Mouse (Mus musculus) heart, embryonic 13.5 days (tissue): ENCODE measurements at regions not wholly inside any gene's neighbourhood (a gene's known extent, or its start where the extent isn't known, plus 50 kb on each side); places are given as distances from the start of the nearest gene placed in this dataset.
A peak's percentile ranks its signal among the peaks of the same experiment; 100 is the strongest.
"Not testable (repeated sequence)": the region's sequence is repeated elsewhere in the genome, so short reads cannot be mapped to it uniquely, and the experiment has no call there.

Source experiments
- ATAC-seq: fragments of 200-750 bp; cut with Nextera tagmentation; 2 replicates; pipeline ENCODE4 v1.8.0; 2017; ENCODE audit warnings: moderate TSS enrichment; ENCODE audit not compliant: insufficient number of reproducible peaks, low FRiP score, low TSS enrichment; ENCODE audit errors: extremely low read depth
- H3K27ac ChIP-seq: fragments of 300-500 bp; sonication (generic); replicated peaks from 2 replicates; pipeline ENCODE4 v1.5.1; 2015; ENCODE audit warnings: moderate library complexity, mild to moderate bottlenecking, inconsistent platforms
- H3K27me3 ChIP-seq: fragments of 300-500 bp; sonication (generic); replicated peaks from 2 replicates; pipeline ENCODE4 v1.6.1; 2015; ENCODE audit warnings: mild to moderate bottlenecking, inconsistent platforms
- H3K36me3 ChIP-seq: fragments of 300-500 bp; sonication (generic); 2 replicates; pipeline ENCODE4 v1.6.1; 2015; ENCODE audit warnings: mild to moderate bottlenecking, inconsistent platforms
- H3K4me1 ChIP-seq: fragments of 300-500 bp; sonication (generic); 2 replicates; pipeline ENCODE4 v1.6.1; 2015; ENCODE audit warnings: inconsistent platforms
- H3K4me2 ChIP-seq: fragments of 300-500 bp; sonication (generic); 2 replicates; pipeline ENCODE4 v1.6.1; 2015; ENCODE audit warnings: inconsistent platforms, mild to moderate bottlenecking, moderate library complexity
- H3K4me3 ChIP-seq: fragments of 300-500 bp; sonication (generic); 2 replicates; pipeline ENCODE4 v1.5.1; 2015; ENCODE audit warnings: moderate library complexity, mild to moderate bottlenecking, inconsistent platforms
- H3K9ac ChIP-seq: fragments of 300-500 bp; sonication (generic); 2 replicates; pipeline ENCODE4 v1.6.1; 2015; ENCODE audit warnings: inconsistent platforms, mild to moderate bottlenecking, moderate library complexity
- H3K9me3 ChIP-seq: fragments of 300-500 bp; sonication (generic); 2 replicates; pipeline ENCODE4 v1.6.1; 2016; ENCODE audit warnings: inconsistent platforms
- WGBS: fragments of 180-500 bp; shearing (Covaris S2); methylation state at CpG from one replicate; pipeline ENCODE4 v1.1.7; 2015; ENCODE audit warnings: mixed read lengths; 5-methylcytosine and 5-hydroxymethylcytosine counted together

- H3K36me3 ChIP-seq, result peaks cover 32% of the 10 kb centered on the region
- H3K4me3 ChIP-seq, result peak overlapping the region; percentile 39
- no peaks in the 10 kb centered on the region for H3K27me3 ChIP-seq
- no peak for ATAC-seq
- 64% methylated on average over 7 of the region's 7 CpGs for WGBS
- peak overlapping the region; percentile 47 for H3K4me2 ChIP-seq
- H3K9me3 ChIP-seq, result no peaks in the 10 kb centered on the region
- H3K9ac ChIP-seq, result no peak overlapping the region
- no peaks in the 10 kb centered on the region for H3K4me1 ChIP-seq
- H3K27ac ChIP-seq, result no peak overlapping the region
Observed at GRCm38 (mm10) chrX:50576824-50577223, 148.5 kb upstream of the Olfr1324 start.

- 68% methylated on average over 14 of the region's 14 CpGs for WGBS
- Histone ChIP-seq H3K36me3 (peaks cover 37% of the 10 kb centered on the region), H3K4me2 (peak overlapping the region; percentile 36), H3K4me3 (peak overlapping the region; percentile 33)
- not testable (repeated sequence) for ATAC-seq, H3K27ac ChIP-seq, H3K27me3 ChIP-seq, H3K4me1 ChIP-seq, H3K9ac ChIP-seq, H3K9me3 ChIP-seq
Observed at GRCm38 (mm10) chrX:50572191-50573095, 144.1 kb upstream of the Olfr1324 start.

- Histone ChIP-seq H3K4me3 (no peak overlapping the region), H3K27ac (no peak overlapping the region), H3K4me1 (no peaks in the 10 kb centered on the region), H3K9ac (no peak overlapping the region), H3K36me3 (peaks cover 52% of the 10 kb centered on the region), H3K27me3 (no peaks in the 10 kb centered on the region), H3K4me2 (0 out of 2 replicates have a peak overlapping the region, but pooled peaks have one; percentile 2), H3K9me3 (no peaks in the 10 kb centered on the region)
- 64% methylated on average over 6 of the region's 6 CpGs for WGBS
- ATAC-seq, result no peak
Observed at GRCm38 (mm10) chrX:50569087-50569486, 140.8 kb upstream of the Olfr1324 start.

GRCm38 (mm10) chrX:50566345-50566744 is 138.0 kb upstream of the Olfr1324 start:
- Histone ChIP-seq H3K4me2 (peak overlapping the region; percentile 25; the same call in 1 of the 2 replicates), H3K27ac (no peak overlapping the region), H3K4me1 (no peaks in the 10 kb centered on the region), H3K27me3 (no peaks in the 10 kb centered on the region), H3K36me3 (peaks cover 68% of the 10 kb centered on the region), H3K9ac (no peak overlapping the region), H3K4me3 (peak overlapping the region; percentile 18; the same call in 1 of the 2 replicates), H3K9me3 (no peaks in the 10 kb centered on the region)
- no peak for ATAC-seq
- 64% methylated on average over 5 of the region's 5 CpGs for WGBS

GRCm38 (mm10) chrX:50565031-50565430 is 136.7 kb upstream of the Olfr1324 start:
- H3K4me1 ChIP-seq, H3K9me3 ChIP-seq, ATAC-seq, H3K27me3 ChIP-seq, H3K27ac ChIP-seq, H3K9ac ChIP-seq, H3K4me2 ChIP-seq, H3K4me3 ChIP-seq: not testable (repeated sequence)
- peaks cover 65% of the 10 kb centered on the region for H3K36me3 ChIP-seq
- WGBS, result 81% methylated on average over 5 of the region's 5 CpGs

GRCm38 (mm10) chrX:50560915-50561314 is 132.6 kb upstream of the Olfr1324 start:
- no peaks in the 10 kb centered on the region for H3K4me1 ChIP-seq
- no peak overlapping the region for H3K4me2 ChIP-seq
- no peak overlapping the region for H3K27ac ChIP-seq
- no peak overlapping the region for H3K4me3 ChIP-seq
- H3K9ac ChIP-seq, result no peak overlapping the region
- WGBS, result 46% methylated on average over 2 of the region's 2 CpGs
- peaks cover 35% of the 10 kb centered on the region for H3K36me3 ChIP-seq
- H3K27me3 ChIP-seq, result no peaks in the 10 kb centered on the region
- no peak for ATAC-seq
- no peaks in the 10 kb centered on the region for H3K9me3 ChIP-seq

GRCm38 (mm10) chrX:50550297-50550696 is 122.0 kb upstream of the Olfr1324 start:
- Histone ChIP-seq H3K27ac (no peak overlapping the region), H3K27me3 (no peaks in the 10 kb centered on the region), H3K4me2 (peak overlapping the region; percentile 61), H3K9ac (peak overlapping the region; percentile 64; the same call in 1 of the 2 replicates), H3K4me1 (no peaks in the 10 kb centered on the region), H3K36me3 (no peaks in the 10 kb centered on the region), H3K4me3 (peak overlapping the region; percentile 47), H3K9me3 (no peaks in the 10 kb centered on the region)
- no peak for ATAC-seq
- 51% methylated on average over 10 of the region's 10 CpGs for WGBS

- Histone ChIP-seq H3K4me3 (peak overlapping the region; percentile 47), H3K27me3 (no peaks in the 10 kb centered on the region), H3K27ac (no peak overlapping the region), H3K9ac (peak overlapping the region; percentile 64; the same call in 1 of the 2 replicates), H3K9me3 (no peaks in the 10 kb centered on the region), H3K4me2 (peak overlapping the region; percentile 61), H3K36me3 (no peaks in the 10 kb centered on the region), H3K4me1 (no peaks in the 10 kb centered on the region)
- ATAC-seq, result no peak
- 44% methylated on average over 3 of the region's 3 CpGs for WGBS
Observed at GRCm38 (mm10) chrX:50549713-50550112, 121.4 kb upstream of the Olfr1324 start.

GRCm38 (mm10) chrX:50537785-50538159 is 109.5 kb upstream of the Olfr1324 start:
- H3K27ac ChIP-seq, H3K36me3 ChIP-seq, H3K9me3 ChIP-seq, H3K27me3 ChIP-seq, H3K4me1 ChIP-seq, ATAC-seq: not testable (repeated sequence)
- peak overlapping the region; percentile 50 for H3K4me3 ChIP-seq
- H3K4me2 ChIP-seq, result peak overlapping the region; percentile 55
- peak overlapping the region; percentile 63; the same call in 1 of the 2 replicates for H3K9ac ChIP-seq
- WGBS, result 44% methylated on average over 4 of the region's 4 CpGs

- H3K27ac ChIP-seq, result no peak overlapping the region
- H3K4me2 ChIP-seq, result peak overlapping the region; percentile 55
- peak overlapping the region; percentile 50 for H3K4me3 ChIP-seq
- ATAC-seq, result no peak
- peak overlapping the region; percentile 63 for H3K9ac ChIP-seq
- H3K36me3 ChIP-seq, result no peaks in the 10 kb centered on the region
- no peaks in the 10 kb centered on the region for H3K9me3 ChIP-seq
- no peaks in the 10 kb centered on the region for H3K4me1 ChIP-seq
- WGBS, result 40% methylated on average over 19 of the region's 19 CpGs
- no peaks in the 10 kb centered on the region for H3K27me3 ChIP-seq
Observed at GRCm38 (mm10) chrX:50537122-50537784, 109.0 kb upstream of the Olfr1324 start.

- H3K4me2 ChIP-seq, result no peak overlapping the region
- no peaks in the 10 kb centered on the region for H3K9me3 ChIP-seq
- 22% methylated on average over 3 of the region's 3 CpGs for WGBS
- no peak for ATAC-seq
- no peak overlapping the region for H3K4me3 ChIP-seq
- no peaks in the 10 kb centered on the region for H3K36me3 ChIP-seq
- no peak overlapping the region for H3K27ac ChIP-seq
- H3K9ac ChIP-seq, result no peak overlapping the region
- no peaks in the 10 kb centered on the region for H3K4me1 ChIP-seq
- peaks cover 3% of the 10 kb centered on the region for H3K27me3 ChIP-seq
Observed at GRCm38 (mm10) chrX:50504047-50504446, 75.7 kb upstream of the Olfr1324 start.
